Mouse (Mus musculus) midbrain, embryonic 14.5 days (tissue): ENCODE measurements around the gene Coro1c. TPM values are rescaled to one million over a fixed set of nuclear protein-coding genes. Genes with fewer than 3 reads are reported as not detected.
A peak's percentile ranks its signal among the peaks of the same experiment; 100 is the strongest.

Experiments used
- ATAC-seq: fragments of 200-750 bp; cut with Nextera tagmentation; 2 replicates; pipeline ENCODE4 v1.8.0; 2017; ENCODE audit warnings: moderate number of reproducible peaks, moderate library complexity; ENCODE audit not compliant: low FRiP score, low TSS enrichment
- DNase-seq: peaks from one replicate; pipeline ENCODE4 v3.0.0-alpha.2; 2015
- H3K27ac ChIP-seq: fragments of 300-500 bp; sonication (generic); replicated peaks from 2 replicates; pipeline ENCODE4 v1.5.1; 2014; ENCODE audit warnings: mild to moderate bottlenecking, low read depth, low read length, moderate library complexity
- H3K27me3 ChIP-seq: fragments of 300-500 bp; sonication (generic); 2 replicates; pipeline ENCODE4 v1.6.1; 2014; ENCODE audit warnings: low read length, control low read depth, mixed read lengths; ENCODE audit not compliant: control insufficient read depth, insufficient read depth
- H3K36me3 ChIP-seq: fragments of 300-500 bp; sonication (generic); 2 replicates; pipeline ENCODE4 v1.6.1; 2014; ENCODE audit warnings: low read length, control low read depth; ENCODE audit not compliant: control insufficient read depth, insufficient read depth
- H3K4me1 ChIP-seq: fragments of 300-500 bp; sonication (generic); 2 replicates; pipeline ENCODE4 v1.6.1; 2014; ENCODE audit warnings: mild to moderate bottlenecking, antibody characterized with exemption, low read length, control low read depth; ENCODE audit not compliant: control insufficient read depth, insufficient read depth
- H3K4me2 ChIP-seq: fragments of 300-500 bp; sonication (generic); 2 replicates; pipeline ENCODE4 v1.6.1; 2014; ENCODE audit warnings: mild to moderate bottlenecking, low read length, moderate library complexity
- H3K4me3 ChIP-seq: fragments of 300-500 bp; sonication (generic); replicated peaks from 2 replicates; pipeline ENCODE4 v1.5.1; 2014; ENCODE audit warnings: low read depth, low read length
- H3K9ac ChIP-seq: fragments of 300-500 bp; sonication (generic); replicated peaks from 2 replicates; pipeline ENCODE4 v1.6.1; 2014; ENCODE audit warnings: mild to moderate bottlenecking, low read length, moderate library complexity
- H3K9me3 ChIP-seq: fragments of 300-500 bp; sonication (generic); 2 replicates; pipeline ENCODE4 v1.6.1; 2016; ENCODE audit warnings: low read length, control low read depth, mixed read lengths; ENCODE audit not compliant: control insufficient read depth
- WGBS: fragments of 180-500 bp; shearing (Covaris S2); extraction: QIAGEN DNeasy Blood & Tissue Kit; methylation state at CpG from one replicate; pipeline ENCODE4 v1.1.7; 2014; 5-methylcytosine and 5-hydroxymethylcytosine counted together
- polyA plus RNA-seq: library from polyadenylated mRNA; unstranded; fragments of >200 nt; fragmentation: Nextera tagmentation; extraction: Ambion mirVana; gene quantifications from 2 replicates; pipeline ENCODE4 v1.2.1, GENCODE M21; 2014

Gene Coro1c
- polyA plus RNA-seq, 1 experiment from 2014 or later: 201 TPM

- Histone ChIP-seq H3K4me2 (no peak overlapping the region), H3K27me3 (no peaks in the 10 kb centered on the region), H3K9me3 (no peaks in the 10 kb centered on the region), H3K4me3 (no peak overlapping the region), H3K36me3 (no peaks in the 10 kb centered on the region), H3K27ac (no peak overlapping the region), H3K9ac (no peak overlapping the region), H3K4me1 (no peaks in the 10 kb centered on the region)
- no peak for ATAC-seq
- WGBS: 48% methylated on average over 4 of the region's 4 CpGs
- DNase-seq: no peak
Observed at GRCm38 (mm10) chr5:113827991-113828411, 80.6 kb downstream of the Coro1c start.

DNA sequence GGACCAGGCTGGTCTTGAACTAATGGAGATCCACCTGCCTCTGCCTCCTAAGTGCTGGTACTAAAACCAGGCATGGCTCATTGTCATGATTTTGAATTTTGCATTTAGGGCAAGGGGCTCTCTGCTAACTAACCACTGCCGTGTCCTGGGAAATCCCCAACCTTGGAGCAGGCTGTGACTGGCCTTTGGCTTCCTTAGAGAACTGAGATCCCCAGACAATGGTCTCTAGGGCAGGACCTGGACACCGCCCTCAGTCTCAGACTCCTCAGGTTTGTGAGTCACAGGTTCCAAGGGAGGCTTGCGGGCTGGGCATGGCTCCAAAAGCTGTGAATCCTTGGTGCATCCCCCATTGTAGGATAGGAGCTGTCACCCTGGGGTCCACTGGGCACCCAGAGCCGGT lies 81.9 kb downstream of the Coro1c start:
- no peak overlapping the region for H3K4me2 ChIP-seq
- WGBS: 94% methylated on average over 4 of the region's 4 CpGs
- no peaks in the 10 kb centered on the region for H3K27me3 ChIP-seq
- no peak overlapping the region for H3K27ac ChIP-seq
- no peaks in the 10 kb centered on the region for H3K36me3 ChIP-seq
- H3K9me3 ChIP-seq: no peaks in the 10 kb centered on the region
- no peaks in the 10 kb centered on the region for H3K4me1 ChIP-seq
- H3K4me3 ChIP-seq: no peak overlapping the region
- DNase-seq (no peak), ATAC-seq (no peak)
- H3K9ac ChIP-seq: no peak overlapping the region

GRCm38 (mm10) chr5:113825558-113825957 lies 83.0 kb downstream of the Coro1c start:
- 87% methylated on average over 7 of the region's 7 CpGs for WGBS

DNA sequence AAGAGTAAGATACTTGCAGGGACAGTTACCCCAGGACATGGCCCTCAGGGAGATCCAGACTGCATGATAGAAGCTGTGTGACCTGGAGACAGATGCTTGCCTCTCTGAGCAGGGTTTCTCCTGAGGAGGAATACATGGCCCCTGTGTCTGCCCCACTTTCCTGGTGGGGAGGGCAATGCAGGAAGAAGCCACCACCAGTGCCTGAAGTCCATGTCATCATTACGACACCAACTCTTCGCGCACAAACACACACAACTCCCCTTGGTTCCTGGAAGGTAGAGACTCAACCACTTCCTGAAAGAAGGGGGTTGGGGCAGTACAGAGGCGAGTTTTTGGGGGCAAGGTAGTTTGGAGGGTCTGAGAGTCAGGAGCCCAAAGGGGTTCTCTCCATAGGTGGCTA lies 84.3 kb downstream of the Coro1c start:
- no peaks in the 10 kb centered on the region for H3K36me3 ChIP-seq
- no peak overlapping the region for H3K4me3 ChIP-seq
- no peak overlapping the region for H3K27ac ChIP-seq
- DNase-seq (no peak), ATAC-seq (no peak)
- H3K9ac ChIP-seq: no peak overlapping the region
- H3K27me3 ChIP-seq: no peaks in the 10 kb centered on the region
- H3K4me2 ChIP-seq: no peak overlapping the region
- 85% methylated on average over 4 of the region's 4 CpGs for WGBS
- H3K4me1 ChIP-seq: no peaks in the 10 kb centered on the region
- H3K9me3 ChIP-seq: no peaks in the 10 kb centered on the region

More at GRCm38 (mm10) chr5:113825558-113825957, 83.0 kb downstream of the Coro1c start:
- Histone ChIP-seq H3K36me3 (no peaks in the 10 kb centered on the region), H3K4me3 (no peak overlapping the region), H3K27ac (no peak overlapping the region), H3K4me2 (no peak overlapping the region), H3K9ac (no peak overlapping the region), H3K27me3 (no peaks in the 10 kb centered on the region), H3K9me3 (no peaks in the 10 kb centered on the region), H3K4me1 (no peaks in the 10 kb centered on the region)
- no peak for DNase-seq
- no peak for ATAC-seq

DNA sequence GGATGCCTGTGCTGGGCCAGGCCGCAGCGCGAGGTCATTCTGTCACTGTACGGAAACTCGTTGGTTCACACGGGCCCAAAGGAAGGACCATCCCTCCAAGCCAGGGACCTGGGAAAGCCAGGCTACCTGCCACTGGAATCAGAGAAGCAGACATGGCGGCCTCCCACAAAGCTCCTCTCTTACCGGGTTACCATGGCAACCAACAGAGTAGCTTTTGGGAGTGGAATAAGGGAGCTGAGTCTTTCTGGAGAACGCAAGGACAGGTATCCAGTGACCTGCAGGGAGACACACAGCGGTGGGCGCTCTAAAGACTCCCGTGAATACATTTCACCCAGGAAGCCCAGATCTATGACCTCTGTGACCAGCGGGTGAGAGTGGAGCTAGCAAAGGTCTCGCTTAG lies 90.0 kb downstream of the Coro1c start:
- DNase-seq (peak; percentile 75), ATAC-seq (no peak)
- Histone ChIP-seq H3K9ac (no peak overlapping the region), H3K36me3 (no peaks in the 10 kb centered on the region), H3K4me2 (no peak overlapping the region), H3K27ac (no peak overlapping the region), H3K4me3 (no peak overlapping the region), H3K27me3 (no peaks in the 10 kb centered on the region), H3K4me1 (0 out of 2 replicates have a peak, but pooled peaks cover 3% of the 10 kb centered on the region), H3K9me3 (no peaks in the 10 kb centered on the region)
- 69% methylated on average over 14 of the region's 14 CpGs for WGBS

DNA sequence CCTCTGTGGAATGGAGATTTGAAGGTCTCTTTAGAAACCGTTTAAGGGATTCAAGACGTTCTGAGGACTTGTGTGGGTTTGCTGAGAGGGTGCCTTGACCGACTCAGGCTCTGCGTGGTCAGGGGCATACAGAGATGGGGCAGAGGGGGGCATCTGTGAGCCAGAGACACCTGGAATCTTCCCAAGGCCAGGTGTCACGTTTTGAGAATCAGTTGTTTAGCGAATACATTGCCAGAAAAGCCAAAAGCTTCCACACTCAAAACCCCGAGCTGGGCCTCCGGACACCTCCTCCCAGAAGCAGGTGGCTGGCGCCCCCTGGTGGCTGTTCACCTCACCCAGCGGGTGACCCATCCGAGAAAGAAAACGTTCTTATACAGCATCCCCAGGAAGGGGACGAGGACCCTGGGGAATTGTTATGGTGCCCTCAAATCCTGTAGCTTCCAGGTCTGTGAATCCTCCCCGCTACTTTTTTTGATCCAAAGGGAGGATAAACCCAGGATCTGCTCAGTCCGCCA lies 92.9 kb downstream of the Coro1c start:
- H3K9ac ChIP-seq: no peak overlapping the region
- H3K36me3 ChIP-seq: no peaks in the 10 kb centered on the region
- H3K9me3 ChIP-seq: 0 out of 2 replicates have a peak, but pooled peaks cover 4% of the 10 kb centered on the region
- 0 out of 2 replicates have a peak, but pooled peaks cover 3% of the 10 kb centered on the region for H3K4me1 ChIP-seq
- 11% methylated on average over 15 of the region's 15 CpGs for WGBS
- H3K4me2 ChIP-seq: no peak overlapping the region
- no peak overlapping the region for H3K4me3 ChIP-seq
- H3K27ac ChIP-seq: no peak overlapping the region
- no peaks in the 10 kb centered on the region for H3K27me3 ChIP-seq
- ATAC-seq (no peak), DNase-seq (peak; percentile 88)

- Histone ChIP-seq H3K27ac (no peak overlapping the region), H3K4me2 (no peak overlapping the region), H3K4me3 (no peak overlapping the region), H3K9ac (no peak overlapping the region), H3K4me1 (0 out of 2 replicates have a peak, but pooled peaks cover 3% of the 10 kb centered on the region), H3K27me3 (no peaks in the 10 kb centered on the region), H3K9me3 (0 out of 2 replicates have a peak, but pooled peaks cover 4% of the 10 kb centered on the region), H3K36me3 (no peaks in the 10 kb centered on the region)
- 56% methylated on average over 11 of the region's 11 CpGs for WGBS
- no peak for DNase-seq
- no peak; the same call in 1 of the 2 replicates for ATAC-seq
Observed at GRCm38 (mm10) chr5:113815041-113815389, 93.5 kb downstream of the Coro1c start.

DNA sequence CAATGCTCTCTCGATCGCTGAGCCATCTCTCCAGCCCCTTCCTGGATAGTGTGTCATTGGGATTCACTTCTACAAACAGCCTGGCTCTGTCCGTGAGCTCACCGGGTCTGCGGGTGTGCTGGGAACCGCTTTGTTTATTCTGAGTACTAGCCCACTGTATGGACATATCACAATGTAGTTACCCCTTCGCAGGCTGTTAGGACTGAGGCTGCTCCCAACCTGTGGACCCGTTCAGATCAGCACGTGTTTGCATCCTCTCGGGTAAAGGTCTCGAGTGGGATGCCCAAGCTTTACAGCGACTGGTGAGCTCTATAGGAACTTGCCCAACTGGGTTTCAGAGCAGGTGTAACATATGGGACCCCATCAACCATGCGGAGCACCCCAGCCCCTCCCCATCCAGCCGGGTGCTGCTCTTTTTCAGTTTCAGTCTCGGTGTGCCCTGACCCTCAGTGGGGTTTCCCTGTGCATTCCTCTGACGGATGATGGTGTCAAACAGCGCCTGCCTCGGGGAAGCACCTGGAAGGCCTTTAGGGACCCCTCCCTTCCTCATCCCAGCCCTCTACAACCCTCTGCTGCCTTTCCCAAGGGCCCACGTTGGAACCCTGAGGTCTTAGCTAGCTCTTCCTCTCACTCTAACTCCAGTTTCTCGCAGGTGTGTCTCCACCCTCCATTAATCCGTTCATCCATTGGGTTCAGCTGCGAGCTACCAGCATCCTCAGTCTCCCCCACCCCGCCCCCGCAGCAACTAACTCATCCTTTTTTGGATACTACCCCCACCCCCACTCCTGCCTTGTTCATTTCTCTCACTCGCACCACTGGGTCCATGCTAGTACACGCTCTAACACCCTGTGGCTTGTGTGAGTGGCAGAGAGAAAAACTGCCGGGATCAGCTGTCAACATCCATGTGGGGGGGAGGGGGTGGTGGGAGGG lies 94.2 kb downstream of the Coro1c start:
- no peaks in the 10 kb centered on the region for H3K27me3 ChIP-seq
- no peak overlapping the region for H3K4me3 ChIP-seq
- H3K27ac ChIP-seq: no peak overlapping the region
- H3K9ac ChIP-seq: no peak overlapping the region
- H3K4me1 ChIP-seq: 0 out of 2 replicates have a peak, but pooled peaks cover 3% of the 10 kb centered on the region
- no peak for ATAC-seq
- H3K4me2 ChIP-seq: no peak overlapping the region
- H3K36me3 ChIP-seq: no peaks in the 10 kb centered on the region
- H3K9me3 ChIP-seq: 0 out of 2 replicates have a peak, but pooled peaks cover 4% of the 10 kb centered on the region
- DNase-seq: no peak
- WGBS: 40% methylated on average over 27 of the region's 27 CpGs
